Mouse (Mus musculus): Measurements from ENCODE around the gene Hmgn3. TPM values are rescaled to one million over a fixed set of nuclear protein-coding genes. Genes with fewer than 3 reads are reported as not detected.
A peak's percentile ranks its signal among the peaks of the same experiment; 100 is the strongest.

The Hmgn3 gene
- polyA plus RNA-seq, 1 experiment from 2014 or later = 231 TPM

DNA sequence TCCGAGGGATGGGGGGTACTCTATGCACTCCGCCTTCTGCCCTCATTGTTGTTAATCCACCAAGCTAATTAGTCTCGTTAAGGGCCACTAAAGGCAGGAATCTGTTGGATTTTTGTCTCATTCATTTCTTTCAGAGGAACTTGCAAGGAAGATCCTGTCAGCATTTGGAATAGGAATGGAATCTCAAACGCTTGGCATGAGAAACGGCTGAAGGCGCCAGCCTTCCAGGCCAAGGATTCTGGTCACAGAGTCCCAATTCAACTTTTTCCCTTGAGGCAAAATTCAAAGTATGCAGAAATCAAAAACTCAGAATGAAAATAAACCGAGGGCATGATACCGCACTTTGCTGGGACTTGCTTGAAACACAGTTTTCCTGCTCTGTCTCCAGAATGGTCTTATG is 48.7 kb downstream of the Hmgn3 start:
- no peak for ATAC-seq (ENCODE audit: insufficient number of reproducible peaks, low FRiP score, low TSS enrichment, low read depth)
- Histone ChIP-seq H3K36me3 (no peaks in the 10 kb centered on the region), H3K4me2 (no peak overlapping the region), H3K27me3 (no peaks in the 10 kb centered on the region), H3K9ac (no peak overlapping the region), H3K4me1 (peaks cover 12% of the 10 kb centered on the region; the same call in 1 of the 2 replicates), H3K4me3 (no peak overlapping the region), H3K27ac (peak overlapping the region; percentile 54; the same call in 1 of the 2 replicates), H3K9me3 (no peaks in the 10 kb centered on the region)
- 47% methylated on average over 8 of the region's 8 CpGs for WGBS

DNA sequence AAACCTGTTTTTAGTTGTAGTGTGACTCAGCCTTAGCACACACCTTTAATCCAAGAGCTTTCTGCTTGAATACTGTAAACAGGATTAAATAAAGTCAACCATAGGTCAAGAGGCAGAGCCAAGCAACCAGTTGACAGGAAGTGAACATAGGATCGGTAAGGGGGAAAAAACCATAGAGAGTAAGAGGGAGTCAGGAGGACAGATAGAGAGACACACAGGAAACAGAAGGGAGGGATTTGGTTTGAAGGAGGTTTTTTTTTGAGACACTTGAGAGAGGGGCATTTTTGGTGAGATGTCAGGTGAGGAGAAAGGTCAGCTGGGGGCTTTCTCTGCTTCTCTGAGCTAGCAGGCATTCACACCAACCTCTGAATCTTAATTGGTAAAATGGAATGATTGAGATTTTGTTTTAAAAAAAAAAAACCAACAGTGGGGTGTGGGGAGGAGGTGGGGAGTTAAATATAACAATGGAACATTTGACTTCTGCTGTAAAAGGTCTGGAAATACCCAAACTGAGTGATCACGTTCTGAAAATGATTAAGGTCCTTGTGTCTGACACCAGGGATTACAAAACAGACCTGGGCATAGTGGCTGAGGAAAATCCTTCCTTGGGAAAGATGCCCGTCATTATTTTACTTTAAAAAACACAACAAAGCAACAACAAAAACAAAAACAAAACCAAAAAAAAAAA is 51.7 kb downstream of the Hmgn3 start:
- Histone ChIP-seq H3K4me1 (peaks cover 12% of the 10 kb centered on the region; the same call in 1 of the 2 replicates), H3K4me3 (no peak overlapping the region), H3K27me3 (no peaks in the 10 kb centered on the region), H3K36me3 (no peaks in the 10 kb centered on the region), H3K4me2 (no peak overlapping the region), H3K27ac (no peak overlapping the region), H3K9ac (no peak overlapping the region), H3K9me3 (no peaks in the 10 kb centered on the region)
- 72% methylated on average over 3 of the region's 3 CpGs for WGBS
- no peak for ATAC-seq (ENCODE audit: insufficient number of reproducible peaks, low FRiP score, low TSS enrichment, low read depth)

DNA sequence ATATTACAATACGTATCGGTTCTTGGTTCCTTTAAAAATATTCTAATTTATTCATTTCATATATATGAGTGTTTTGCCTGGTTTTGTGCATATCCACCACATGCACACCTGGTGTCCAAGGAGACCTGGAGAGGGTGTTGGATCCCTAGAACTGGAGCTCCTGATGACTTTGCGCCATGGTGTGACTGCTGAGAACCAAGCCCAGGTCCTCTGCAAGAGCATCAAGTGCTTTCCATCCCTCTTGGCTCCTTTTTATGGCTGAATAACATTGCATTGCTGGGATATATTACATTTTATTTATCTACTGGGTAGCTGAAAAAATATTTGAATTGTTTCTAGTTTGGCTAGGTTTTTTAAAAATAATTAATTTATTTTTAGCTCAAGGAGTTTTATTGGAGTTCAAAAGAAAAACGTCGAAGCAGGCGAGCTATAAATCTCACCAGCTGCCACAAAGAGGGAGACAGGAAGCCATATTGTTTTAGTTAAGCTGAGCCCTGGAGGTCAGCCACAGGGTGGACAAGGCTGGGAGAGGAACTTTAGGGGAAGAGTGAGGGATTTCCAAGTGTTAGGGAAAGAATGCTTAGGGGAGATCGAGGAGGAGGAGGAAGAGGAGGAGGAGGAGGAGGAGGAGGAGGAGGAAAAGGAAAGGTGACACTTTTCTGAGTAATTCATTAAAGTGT is 62.6 kb downstream of the Hmgn3 start:
- Histone ChIP-seq H3K27ac (no peak overlapping the region), H3K9ac (no peak overlapping the region), H3K36me3 (no peaks in the 10 kb centered on the region), H3K9me3 (no peaks in the 10 kb centered on the region), H3K4me1 (0 out of 2 replicates have a peak, but pooled peaks cover 4% of the 10 kb centered on the region), H3K4me3 (no peak overlapping the region), H3K4me2 (no peak overlapping the region), H3K27me3 (no peaks in the 10 kb centered on the region)
- no peak for ATAC-seq (ENCODE audit: insufficient number of reproducible peaks, low FRiP score, low TSS enrichment, low read depth)
- WGBS = 28% methylated on average over 7 of the region's 7 CpGs

DNA sequence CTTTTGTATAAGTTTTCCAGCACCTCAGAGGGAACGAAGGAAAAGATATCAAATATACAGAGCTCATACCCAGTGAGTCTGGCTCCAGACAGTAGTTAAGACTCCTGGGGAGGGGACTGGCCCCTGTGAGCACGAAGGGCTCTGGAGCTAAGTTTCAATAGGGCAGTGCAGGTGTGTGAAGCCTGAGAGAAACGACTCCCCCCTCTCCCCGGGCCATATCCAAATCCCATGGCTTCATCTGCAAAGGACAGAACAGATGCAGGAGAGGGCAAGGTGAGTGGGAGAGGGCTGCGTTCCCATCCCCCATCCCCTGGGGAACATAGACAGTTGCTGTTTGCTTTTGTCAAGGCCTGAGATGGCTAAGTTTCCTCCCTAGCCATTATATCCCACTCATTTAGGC is 63.4 kb downstream of the Hmgn3 start:
- Histone ChIP-seq H3K27me3 (no peaks in the 10 kb centered on the region), H3K9ac (no peak overlapping the region), H3K36me3 (no peaks in the 10 kb centered on the region), H3K27ac (no peak overlapping the region), H3K4me1 (0 out of 2 replicates have a peak, but pooled peaks cover 4% of the 10 kb centered on the region), H3K4me3 (no peak overlapping the region), H3K9me3 (no peaks in the 10 kb centered on the region), H3K4me2 (no peak overlapping the region)
- no peak for ATAC-seq (ENCODE audit: insufficient number of reproducible peaks, low FRiP score, low TSS enrichment, low read depth)
- WGBS = 24% methylated on average over 5 of the region's 5 CpGs

DNA sequence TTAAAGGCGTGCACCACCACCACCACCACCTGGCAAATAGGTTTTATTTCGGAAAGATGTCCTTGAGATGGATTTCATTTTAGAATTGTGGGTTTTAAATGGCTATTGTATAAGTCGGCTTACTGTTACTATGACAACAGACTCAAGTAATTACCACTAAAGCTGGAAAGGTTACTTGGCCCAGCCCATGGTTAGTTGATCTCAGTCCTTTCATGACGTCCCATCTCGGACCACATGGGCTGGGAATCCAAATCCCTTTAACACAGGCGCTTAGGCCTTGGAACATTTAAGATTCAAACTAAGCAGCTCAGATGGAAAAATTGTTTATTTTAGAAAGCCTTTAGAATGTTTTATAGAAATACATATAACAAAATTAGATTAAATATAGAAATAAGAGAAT is 64.2 kb downstream of the Hmgn3 start:
- Histone ChIP-seq H3K27me3 (no peaks in the 10 kb centered on the region), H3K4me2 (no peak overlapping the region), H3K27ac (no peak overlapping the region), H3K9ac (no peak overlapping the region), H3K36me3 (no peaks in the 10 kb centered on the region), H3K9me3 (no peaks in the 10 kb centered on the region), H3K4me3 (no peak overlapping the region), H3K4me1 (0 out of 2 replicates have a peak, but pooled peaks cover 4% of the 10 kb centered on the region)
- no peak for ATAC-seq (ENCODE audit: insufficient number of reproducible peaks, low FRiP score, low TSS enrichment, low read depth)
- 63% methylated on average over 6 of the region's 6 CpGs for WGBS

DNA sequence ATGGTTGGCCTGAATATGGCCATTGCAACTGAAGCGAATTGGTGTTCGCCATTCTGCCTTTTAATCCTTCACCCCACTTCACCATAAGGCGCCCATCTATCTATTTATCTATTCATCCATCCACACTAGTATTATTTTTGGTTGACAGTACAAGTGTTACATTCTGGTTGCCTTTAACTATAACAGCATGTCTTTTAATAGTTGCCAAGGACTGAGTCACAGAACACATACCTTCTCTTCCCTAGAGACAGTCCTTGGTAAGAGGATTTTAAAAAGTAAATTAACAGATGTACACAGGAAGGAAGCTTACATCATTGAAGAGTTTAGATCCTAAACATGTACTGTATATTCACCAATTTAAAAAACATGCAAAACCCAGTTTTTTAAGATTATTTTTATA is 66.8 kb downstream of the Hmgn3 start:
- no peak for ATAC-seq (ENCODE audit: insufficient number of reproducible peaks, low FRiP score, low TSS enrichment, low read depth)
- H3K27me3 ChIP-seq = no peaks in the 10 kb centered on the region
- no peaks in the 10 kb centered on the region for H3K36me3 ChIP-seq
- no peaks in the 10 kb centered on the region for H3K9me3 ChIP-seq
- H3K4me1 ChIP-seq = peaks cover 8% of the 10 kb centered on the region; the same call in 1 of the 2 replicates
- H3K27ac ChIP-seq = no peak overlapping the region
- 86% methylated on average over 3 of the region's 3 CpGs for WGBS
- no peak overlapping the region for H3K9ac ChIP-seq
- no peak overlapping the region for H3K4me2 ChIP-seq
- no peak overlapping the region for H3K4me3 ChIP-seq

DNA sequence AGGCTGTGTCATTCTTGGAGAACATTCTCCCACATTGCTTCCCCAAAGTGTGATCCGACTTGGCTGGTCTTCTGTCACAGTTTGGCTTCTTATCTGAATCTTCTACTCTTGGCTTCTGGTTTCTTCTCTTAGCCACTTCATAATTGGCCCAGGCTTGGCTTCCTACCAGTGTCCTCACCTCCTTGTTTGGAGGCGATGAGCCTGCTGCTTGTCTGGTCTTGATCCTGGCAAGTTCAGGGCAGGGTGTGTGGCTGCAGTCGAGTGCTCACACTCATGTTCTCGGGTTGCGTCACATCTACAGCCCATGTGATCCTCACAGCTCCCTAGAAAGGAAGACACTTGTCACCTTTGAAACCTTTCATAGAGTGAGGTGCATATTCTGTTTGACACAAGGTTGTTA is 78.2 kb downstream of the Hmgn3 start:
- Histone ChIP-seq H3K9me3 (no peaks in the 10 kb centered on the region), H3K4me3 (no peak overlapping the region), H3K9ac (no peak overlapping the region), H3K4me1 (no peaks in the 10 kb centered on the region), H3K27ac (no peak overlapping the region), H3K4me2 (no peak overlapping the region), H3K27me3 (no peaks in the 10 kb centered on the region), H3K36me3 (no peaks in the 10 kb centered on the region)
- 68% methylated on average over 5 of the region's 5 CpGs for WGBS
- ATAC-seq (ENCODE audit: insufficient number of reproducible peaks, low FRiP score, low TSS enrichment, low read depth) = no peak

DNA sequence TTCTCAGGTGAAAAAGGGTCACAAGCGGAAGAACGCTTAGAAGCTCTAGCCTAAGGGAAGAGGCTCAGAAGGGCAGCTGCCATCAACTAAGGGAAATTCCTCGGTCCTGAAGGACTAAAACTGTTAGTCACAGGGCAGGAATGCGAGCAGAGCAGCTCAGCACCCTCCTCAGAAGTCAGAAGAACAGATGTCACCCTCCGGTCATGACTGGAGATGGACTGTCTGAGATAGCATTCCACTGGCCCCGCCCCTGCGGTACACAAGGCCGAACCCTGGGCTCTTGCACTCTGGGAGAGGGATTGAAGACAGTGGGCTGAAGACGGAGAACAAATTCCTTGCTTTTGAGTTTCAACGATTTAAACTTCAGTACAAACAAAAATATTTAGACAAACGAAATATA is 85.2 kb downstream of the Hmgn3 start:
- H3K4me2 ChIP-seq = no peak overlapping the region
- no peaks in the 10 kb centered on the region for H3K27me3 ChIP-seq
- 68% methylated on average over 11 of the region's 11 CpGs for WGBS
- H3K9ac ChIP-seq = no peak overlapping the region
- H3K4me3 ChIP-seq = no peak overlapping the region
- H3K9me3 ChIP-seq = no peaks in the 10 kb centered on the region
- H3K36me3 ChIP-seq = no peaks in the 10 kb centered on the region
- peak; percentile 69; the same call in 1 of the 2 replicates for ATAC-seq (ENCODE audit: insufficient number of reproducible peaks, low FRiP score, low TSS enrichment, low read depth)
- H3K27ac ChIP-seq = no peak overlapping the region
- 0 out of 2 replicates have a peak, but pooled peaks cover 4% of the 10 kb centered on the region for H3K4me1 ChIP-seq

Other genes starting within 250 kb of the Hmgn3 start
- 86.1 and 87.9 TPM in 2 replicates for gene Phip, start 171.2 kb downstream of the Hmgn3 start, polyA plus RNA-seq (2015; fragmentation: Nextera tagmentation; extraction: Ambion mirVana)